Mouse (Mus musculus): ENCODE results near the gene Msrb3. TPM values are rescaled to one million over a fixed set of nuclear protein-coding genes. Genes with fewer than 3 reads are reported as not detected.

The Msrb3 gene
- polyA plus RNA-seq, 1 experiment from 2014 or later: 11.6 TPM

- Histone ChIP-seq H3K4me1 (ENCODE audit: insufficient read depth, low read length) (peaks cover 16% of the 10 kb centered on the region), H3K9me3 (ENCODE audit: low read length) (no peaks in the 10 kb centered on the region), H3K9ac (replicated peaks; ENCODE audit: low read length) (peak overlapping the region; percentile 39), H3K27ac (ENCODE audit: low read length) (peak overlapping the region; percentile 82), H3K27me3 (ENCODE audit: insufficient read depth, low read length) (no peaks in the 10 kb centered on the region), H3K4me2 (replicated peaks; ENCODE audit: low read depth, low read length) (peak overlapping the region; percentile 53), H3K4me3 (ENCODE audit: low read length) (peak overlapping the region; percentile 31), H3K36me3 (ENCODE audit: insufficient read depth, low read length) (no peaks in the 10 kb centered on the region)
- 19% methylated on average over 6 of the region's 6 CpGs for WGBS
- peak; percentile 46; the same call in 1 of the 2 replicates for ATAC-seq (ENCODE audit: low FRiP score, low TSS enrichment)
These were observed 97.8 kb downstream of the Msrb3 start for GRCm38 (mm10) chr10:120801127-120801526.

- Histone ChIP-seq H3K4me2 (replicated peaks; ENCODE audit: low read depth, low read length) (no peak overlapping the region), H3K27me3 (ENCODE audit: insufficient read depth, low read length) (no peaks in the 10 kb centered on the region), H3K9me3 (ENCODE audit: low read length) (no peaks in the 10 kb centered on the region), H3K36me3 (ENCODE audit: insufficient read depth, low read length) (no peaks in the 10 kb centered on the region), H3K27ac (ENCODE audit: low read length) (no peak overlapping the region), H3K9ac (replicated peaks; ENCODE audit: low read length) (no peak overlapping the region), H3K4me1 (ENCODE audit: insufficient read depth, low read length) (peaks cover 17% of the 10 kb centered on the region), H3K4me3 (ENCODE audit: low read length) (no peak overlapping the region)
- no peak for ATAC-seq (ENCODE audit: low FRiP score, low TSS enrichment)
- WGBS: 67% methylated on average over 6 of the region's 6 CpGs
These were observed 99.4 kb downstream of the Msrb3 start for GRCm38 (mm10) chr10:120799479-120799878.

GRCm38 (mm10) chr10:120796749-120797148 lies 102.2 kb downstream of the Msrb3 start:
- no peaks in the 10 kb centered on the region for H3K9me3 ChIP-seq (ENCODE audit: low read length)
- no peak overlapping the region for H3K4me3 ChIP-seq (ENCODE audit: low read length)
- no peak overlapping the region for H3K27ac ChIP-seq (ENCODE audit: low read length)
- WGBS: 88% methylated on average over 4 of the region's 4 CpGs
- H3K36me3 ChIP-seq (ENCODE audit: insufficient read depth, low read length): no peaks in the 10 kb centered on the region
- ATAC-seq (ENCODE audit: low FRiP score, low TSS enrichment): no peak
- H3K27me3 ChIP-seq (ENCODE audit: insufficient read depth, low read length): no peaks in the 10 kb centered on the region
- peaks cover 19% of the 10 kb centered on the region for H3K4me1 ChIP-seq (ENCODE audit: insufficient read depth, low read length)
- no peak overlapping the region for H3K4me2 ChIP-seq (replicated peaks; ENCODE audit: low read depth, low read length)
- no peak overlapping the region for H3K9ac ChIP-seq (replicated peaks; ENCODE audit: low read length)

- no peak for ATAC-seq (ENCODE audit: low FRiP score, low TSS enrichment)
- Histone ChIP-seq H3K27me3 (ENCODE audit: insufficient read depth, low read length) (no peaks in the 10 kb centered on the region), H3K36me3 (ENCODE audit: insufficient read depth, low read length) (no peaks in the 10 kb centered on the region), H3K4me2 (replicated peaks; ENCODE audit: low read depth, low read length) (peak overlapping the region; percentile 25; the same call in 1 of the 2 replicates), H3K4me3 (ENCODE audit: low read length) (no peak overlapping the region), H3K4me1 (ENCODE audit: insufficient read depth, low read length) (0 out of 2 replicates have a peak, but pooled peaks cover 8% of the 10 kb centered on the region), H3K9me3 (ENCODE audit: low read length) (no peaks in the 10 kb centered on the region), H3K9ac (replicated peaks; ENCODE audit: low read length) (no peak overlapping the region), H3K27ac (ENCODE audit: low read length) (peak overlapping the region; percentile 48; the same call in 1 of the 2 replicates)
- WGBS: 20% methylated on average over 13 of the region's 13 CpGs
These were observed 104.5 kb downstream of the Msrb3 start for GRCm38 (mm10) chr10:120794391-120794817.

GRCm38 (mm10) chr10:120792191-120792765 lies 106.6 kb downstream of the Msrb3 start:
- no peak overlapping the region for H3K9ac ChIP-seq (replicated peaks; ENCODE audit: low read length)
- 0 out of 2 replicates have a peak, but pooled peaks cover 8% of the 10 kb centered on the region for H3K4me1 ChIP-seq (ENCODE audit: insufficient read depth, low read length)
- no peak for ATAC-seq (ENCODE audit: low FRiP score, low TSS enrichment)
- WGBS: 52% methylated on average over 11 of the region's 11 CpGs
- H3K36me3 ChIP-seq (ENCODE audit: insufficient read depth, low read length): no peaks in the 10 kb centered on the region
- no peaks in the 10 kb centered on the region for H3K27me3 ChIP-seq (ENCODE audit: insufficient read depth, low read length)
- no peak overlapping the region for H3K4me2 ChIP-seq (replicated peaks; ENCODE audit: low read depth, low read length)
- no peak overlapping the region for H3K4me3 ChIP-seq (ENCODE audit: low read length)
- no peaks in the 10 kb centered on the region for H3K9me3 ChIP-seq (ENCODE audit: low read length)
- H3K27ac ChIP-seq (ENCODE audit: low read length): no peak overlapping the region

GRCm38 (mm10) chr10:120791438-120791837 lies 107.5 kb downstream of the Msrb3 start:
- Histone ChIP-seq H3K9ac (replicated peaks; ENCODE audit: low read length) (no peak overlapping the region), H3K4me1 (ENCODE audit: insufficient read depth, low read length) (0 out of 2 replicates have a peak, but pooled peaks cover 10% of the 10 kb centered on the region), H3K27ac (ENCODE audit: low read length) (no peak overlapping the region), H3K4me2 (replicated peaks; ENCODE audit: low read depth, low read length) (no peak overlapping the region), H3K36me3 (ENCODE audit: insufficient read depth, low read length) (no peaks in the 10 kb centered on the region), H3K9me3 (ENCODE audit: low read length) (no peaks in the 10 kb centered on the region), H3K27me3 (ENCODE audit: insufficient read depth, low read length) (no peaks in the 10 kb centered on the region), H3K4me3 (ENCODE audit: low read length) (no peak overlapping the region)
- WGBS: 66% methylated on average over 11 of the region's 11 CpGs
- ATAC-seq (ENCODE audit: low FRiP score, low TSS enrichment): no peak

- H3K9me3 ChIP-seq (ENCODE audit: low read length): no peaks in the 10 kb centered on the region
- 31% methylated on average over 10 of the region's 10 CpGs for WGBS
- H3K4me1 ChIP-seq (ENCODE audit: insufficient read depth, low read length): peaks cover 9% of the 10 kb centered on the region; the same call in 1 of the 2 replicates
- no peaks in the 10 kb centered on the region for H3K27me3 ChIP-seq (ENCODE audit: insufficient read depth, low read length)
- ATAC-seq (ENCODE audit: low FRiP score, low TSS enrichment): no peak
- no peak overlapping the region for H3K27ac ChIP-seq (ENCODE audit: low read length)
- no peaks in the 10 kb centered on the region for H3K36me3 ChIP-seq (ENCODE audit: insufficient read depth, low read length)
- no peak overlapping the region for H3K4me3 ChIP-seq (ENCODE audit: low read length)
- H3K9ac ChIP-seq (replicated peaks; ENCODE audit: low read length): no peak overlapping the region
- H3K4me2 ChIP-seq (replicated peaks; ENCODE audit: low read depth, low read length): no peak overlapping the region
These were observed 111.7 kb downstream of the Msrb3 start for GRCm38 (mm10) chr10:120787202-120787601.

- 24% methylated on average over 5 of the region's 5 CpGs for WGBS
These were observed 114.4 kb downstream of the Msrb3 start for GRCm38 (mm10) chr10:120784516-120784915.

GRCm38 (mm10) chr10:120783393-120783792 lies 115.5 kb downstream of the Msrb3 start:
- peaks cover 9% of the 10 kb centered on the region; the same call in 1 of the 2 replicates for H3K4me1 ChIP-seq (ENCODE audit: insufficient read depth, low read length)
- no peak overlapping the region for H3K9ac ChIP-seq (replicated peaks; ENCODE audit: low read length)
- H3K4me2 ChIP-seq (replicated peaks; ENCODE audit: low read depth, low read length): no peak overlapping the region
- no peak overlapping the region for H3K4me3 ChIP-seq (ENCODE audit: low read length)
- H3K27me3 ChIP-seq (ENCODE audit: insufficient read depth, low read length): no peaks in the 10 kb centered on the region
- H3K36me3 ChIP-seq (ENCODE audit: insufficient read depth, low read length): peaks cover 3% of the 10 kb centered on the region; the same call in 1 of the 2 replicates
- WGBS: 55% methylated on average over 9 of the region's 9 CpGs
- H3K27ac ChIP-seq (ENCODE audit: low read length): no peak overlapping the region
- ATAC-seq (ENCODE audit: low FRiP score, low TSS enrichment): no peak
- no peaks in the 10 kb centered on the region for H3K9me3 ChIP-seq (ENCODE audit: low read length)

More at GRCm38 (mm10) chr10:120784516-120784915, 114.4 kb downstream of the Msrb3 start:
- Histone ChIP-seq H3K4me2 (replicated peaks; ENCODE audit: low read depth, low read length) (no peak overlapping the region), H3K4me1 (ENCODE audit: insufficient read depth, low read length) (peaks cover 9% of the 10 kb centered on the region; the same call in 1 of the 2 replicates), H3K36me3 (ENCODE audit: insufficient read depth, low read length) (no peaks in the 10 kb centered on the region), H3K27ac (ENCODE audit: low read length) (no peak overlapping the region), H3K4me3 (ENCODE audit: low read length) (no peak overlapping the region), H3K9me3 (ENCODE audit: low read length) (no peaks in the 10 kb centered on the region), H3K27me3 (ENCODE audit: insufficient read depth, low read length) (no peaks in the 10 kb centered on the region), H3K9ac (replicated peaks; ENCODE audit: low read length) (no peak overlapping the region)
- peak; percentile 60; the same call in 1 of the 2 replicates for ATAC-seq (ENCODE audit: low FRiP score, low TSS enrichment)

GRCm38 (mm10) chr10:120777499-120777898 lies 121.4 kb downstream of the Msrb3 start:
- Histone ChIP-seq H3K27ac (ENCODE audit: low read length) (no peak overlapping the region), H3K9me3 (ENCODE audit: low read length) (0 out of 2 replicates have a peak, but pooled peaks cover 6% of the 10 kb centered on the region), H3K4me3 (ENCODE audit: low read length) (no peak overlapping the region), H3K27me3 (ENCODE audit: insufficient read depth, low read length) (no peaks in the 10 kb centered on the region), H3K36me3 (ENCODE audit: insufficient read depth, low read length) (peaks cover 3% of the 10 kb centered on the region; the same call in 1 of the 2 replicates), H3K4me1 (ENCODE audit: insufficient read depth, low read length) (no peaks in the 10 kb centered on the region), H3K9ac (replicated peaks; ENCODE audit: low read length) (no peak overlapping the region), H3K4me2 (replicated peaks; ENCODE audit: low read depth, low read length) (no peak overlapping the region)
- no peak for ATAC-seq (ENCODE audit: low FRiP score, low TSS enrichment)
- 84% methylated on average over 3 of the region's 3 CpGs for WGBS

Data from kidney, embryonic 16.5 days (tissue).